Mouse (Mus musculus) forebrain, embryonic 15.5 days (tissue): ENCODE results near the gene Olfr1155. TPM values are rescaled to one million over a fixed set of nuclear protein-coding genes. Genes with fewer than 3 reads are reported as not detected.

Experiments
- ATAC-seq: fragments of 200-750 bp; cut with Nextera tagmentation; replicated peaks from 2 replicates; pipeline ENCODE4 v1.8.0; 2017; ENCODE audit warnings: mild to moderate bottlenecking, moderate TSS enrichment, moderate library complexity
- H3K27ac ChIP-seq: fragments of 300-500 bp; sonication (generic); replicated peaks from 2 replicates; pipeline ENCODE4 v1.5.1; 2015; ENCODE audit warnings: mild to moderate bottlenecking, inconsistent platforms
- H3K27me3 ChIP-seq: fragments of 300-500 bp; sonication (generic); 2 replicates; pipeline ENCODE4 v1.6.1; 2015; ENCODE audit warnings: inconsistent platforms
- H3K36me3 ChIP-seq: fragments of 300-500 bp; sonication (generic); 2 replicates; pipeline ENCODE4 v1.6.1; 2015; ENCODE audit warnings: mild to moderate bottlenecking, inconsistent platforms
- H3K4me1 ChIP-seq: fragments of 300-500 bp; sonication (generic); 2 replicates; pipeline ENCODE4 v1.6.1; 2015; ENCODE audit warnings: inconsistent platforms
- H3K4me2 ChIP-seq: fragments of 300-500 bp; sonication (generic); replicated peaks from 2 replicates; pipeline ENCODE4 v1.6.1; 2015; ENCODE audit warnings: mild to moderate bottlenecking, inconsistent platforms
- H3K4me3 ChIP-seq: fragments of 300-500 bp; sonication (generic); 2 replicates; pipeline ENCODE4 v1.5.1; 2015; ENCODE audit warnings: mild to moderate bottlenecking, inconsistent platforms
- H3K9ac ChIP-seq: fragments of 300-500 bp; sonication (generic); replicated peaks from 2 replicates; pipeline ENCODE4 v1.6.1; 2015; ENCODE audit warnings: mild to moderate bottlenecking, inconsistent platforms
- H3K9me3 ChIP-seq: fragments of 300-500 bp; sonication (generic); 2 replicates; pipeline ENCODE4 v1.6.1; 2016; ENCODE audit warnings: inconsistent platforms
- WGBS: fragments of 180-500 bp; shearing (Covaris S2); methylation state at CpG from one replicate; pipeline ENCODE4 v1.1.7; 2015; ENCODE audit warnings: mixed read lengths; 5-methylcytosine and 5-hydroxymethylcytosine counted together
- polyA plus RNA-seq: library from polyadenylated mRNA; unstranded; fragments of >200 nt; fragmentation: Nextera tagmentation; extraction: Ambion mirVana; gene quantifications from 2 replicates; pipeline ENCODE4 v1.2.1, GENCODE M21; 2015

Olfr1155 gene
- not detected in 2 replicates for polyA plus RNA-seq

GRCm38 (mm10) chr2:87945037-87945436 is at the start of gene Olfr1155:
Gene Olfr1155, minus strand, starts transcription at chr2:87945137.
- no peak for ATAC-seq
- no peaks in the 10 kb centered on the region for H3K36me3 ChIP-seq
- H3K4me1 ChIP-seq, result no peaks in the 10 kb centered on the region
- no peaks in the 10 kb centered on the region for H3K27me3 ChIP-seq
- H3K4me3 ChIP-seq, result no peak within 1 kb of the TSS
- WGBS, result 90% methylated on average over 1 of the region's 1 CpGs
- no peak within 1 kb of the TSS for H3K4me2 ChIP-seq
- H3K27ac ChIP-seq, result no peak within 1 kb of the TSS
- H3K9me3 ChIP-seq, result no peaks in the 10 kb centered on the region
- H3K9ac ChIP-seq, result no peak within 1 kb of the TSS

- no peaks in the 10 kb centered on the region for H3K27me3 ChIP-seq
- no peak within 1 kb of the TSS for H3K4me3 ChIP-seq
- ATAC-seq, result no peak
- H3K36me3 ChIP-seq, result no peaks in the 10 kb centered on the region
- H3K27ac ChIP-seq, result no peak within 1 kb of the TSS
- H3K9ac ChIP-seq, result no peak within 1 kb of the TSS
- no peaks in the 10 kb centered on the region for H3K4me1 ChIP-seq
- H3K4me2 ChIP-seq, result no peak within 1 kb of the TSS
- H3K9me3 ChIP-seq, result no peaks in the 10 kb centered on the region
These were observed 44.9 kb upstream of the Olfr1155 start, which contains the start of gene Olfr1158 for GRCm38 (mm10) chr2:87989813-87990212. Gene Olfr1158, plus strand, starts transcription at chr2:87990113.

- no peak within 1 kb of the TSS for H3K4me2 ChIP-seq
- no peaks in the 10 kb centered on the region for H3K4me1 ChIP-seq
- no peak within 1 kb of the TSS for H3K9ac ChIP-seq
- 78% methylated on average over 3 of the region's 3 CpGs for WGBS
- no peak within 1 kb of the TSS for H3K27ac ChIP-seq
- no peaks in the 10 kb centered on the region for H3K27me3 ChIP-seq
- no peaks in the 10 kb centered on the region for H3K9me3 ChIP-seq
- H3K4me3 ChIP-seq, result no peak within 1 kb of the TSS
- no peak for ATAC-seq
- no peaks in the 10 kb centered on the region for H3K36me3 ChIP-seq
These were observed 29.6 kb upstream of the Olfr1155 start, which contains the start of gene Olfr74 for GRCm38 (mm10) chr2:87974563-87974962. Gene Olfr74, minus strand, starts transcription at chr2:87974663.

- whole genome bisulfite sequencing, result 98% methylated on average over 4 of the region's 4 CpGs
- no peak within 1 kb of the TSS for H3K9ac ChIP-seq
- H3K4me2 ChIP-seq, result no peak within 1 kb of the TSS
- no peak within 1 kb of the TSS for H3K4me3 ChIP-seq
- H3K9me3 ChIP-seq, result no peaks in the 10 kb centered on the region
- no peaks in the 10 kb centered on the region for H3K4me1 ChIP-seq
- H3K36me3 ChIP-seq, result no peaks in the 10 kb centered on the region
- H3K27ac ChIP-seq, result no peak within 1 kb of the TSS
- no peak for ATAC-seq
- H3K27me3 ChIP-seq, result no peaks in the 10 kb centered on the region
These were observed 23.3 kb upstream of the Olfr1155 start, which contains the start of gene Olfr1157 for GRCm38 (mm10) chr2:87968199-87968598. Gene Olfr1157, minus strand, starts transcription at chr2:87968299.

- Histone ChIP-seq H3K36me3 (no peaks in the 10 kb centered on the region), H3K9ac (no peak within 1 kb of the TSS), H3K4me1 (no peaks in the 10 kb centered on the region), H3K9me3 (no peaks in the 10 kb centered on the region), H3K27me3 (no peaks in the 10 kb centered on the region), H3K27ac (no peak within 1 kb of the TSS), H3K4me3 (no peak within 1 kb of the TSS), H3K4me2 (no peak within 1 kb of the TSS)
- ATAC-seq, result no peak
These were observed 8.1 kb upstream of the Olfr1155 start, which contains the start of gene Olfr1156 for GRCm38 (mm10) chr2:87953000-87953399. Gene Olfr1156, minus strand, starts transcription at chr2:87953100.

- Histone ChIP-seq H3K4me1 (no peaks in the 10 kb centered on the region), H3K36me3 (no peaks in the 10 kb centered on the region), H3K4me3 (no peak within 1 kb of the TSS), H3K9ac (no peak within 1 kb of the TSS), H3K9me3 (no peaks in the 10 kb centered on the region), H3K27ac (no peak within 1 kb of the TSS), H3K4me2 (no peak within 1 kb of the TSS), H3K27me3 (no peaks in the 10 kb centered on the region)
- WGBS, result 87% methylated on average over 1 of the region's 1 CpGs
- ATAC-seq, result no peak
These were observed 39.9 kb downstream of the Olfr1155 start, which contains the start of gene Olfr1154 for GRCm38 (mm10) chr2:87905066-87905465. Gene Olfr1154, minus strand, starts transcription at chr2:87905166.

- Histone ChIP-seq H3K4me1 (no peaks in the 10 kb centered on the region), H3K9me3 (no peaks in the 10 kb centered on the region), H3K27me3 (no peaks in the 10 kb centered on the region), H3K4me2 (no peak within 1 kb of the TSS), H3K27ac (no peak within 1 kb of the TSS), H3K9ac (no peak within 1 kb of the TSS), H3K4me3 (no peak within 1 kb of the TSS), H3K36me3 (no peaks in the 10 kb centered on the region)
- WGBS, result 76% methylated on average over 1 of the region's 1 CpGs
- ATAC-seq, result no peak
These were observed 50.3 kb downstream of the Olfr1155 start, which contains the start of gene Olfr1153 for GRCm38 (mm10) chr2:87894662-87895061. Gene Olfr1153, plus strand, starts transcription at chr2:87894962.

Other genes starting within 250 kb of the Olfr1155 start
- gene Olfr1137, start 232.0 kb downstream of the Olfr1155 start, polyA plus RNA-seq, result not detected in 2 replicates
- gene Olfr1138, start 205.2 kb downstream of the Olfr1155 start, polyA plus RNA-seq, result not detected in 2 replicates
- not detected in 2 replicates for gene Olfr1140, start 201.4 kb downstream of the Olfr1155 start, polyA plus RNA-seq
- gene Olfr1141, start 191.1 kb downstream of the Olfr1155 start, polyA plus RNA-seq, result not detected in 2 replicates
- gene Olfr152, start 165.7 kb downstream of the Olfr1155 start, polyA plus RNA-seq, result not detected in 2 replicates
- gene Olfr1143, start 144.5 kb downstream of the Olfr1155 start, polyA plus RNA-seq, result not detected in 2 replicates
- not detected in 2 replicates for gene Olfr1145, start 135.3 kb downstream of the Olfr1155 start, polyA plus RNA-seq
- gene Olfr1148, start 114.6 kb downstream of the Olfr1155 start, polyA plus RNA-seq, result not detected in 2 replicates
- gene Olfr1150-ps1, start 101.1 kb downstream of the Olfr1155 start, polyA plus RNA-seq, result not detected in 2 replicates
- not detected in 2 replicates for gene Olfr1151, start 89.3 kb downstream of the Olfr1155 start, polyA plus RNA-seq
- not detected in 2 replicates for gene Olfr1152, start 78.6 kb downstream of the Olfr1155 start, polyA plus RNA-seq
- not detected in 2 replicates for gene Olfr1153, start 50.2 kb downstream of the Olfr1155 start, polyA plus RNA-seq
- gene Olfr1154, start 40.0 kb downstream of the Olfr1155 start, polyA plus RNA-seq, result not detected in 2 replicates
- not detected in 2 replicates for gene Olfr1156, start 8.0 kb upstream of the Olfr1155 start, polyA plus RNA-seq
- not detected in 2 replicates for gene Olfr1157, start 23.2 kb upstream of the Olfr1155 start, polyA plus RNA-seq
- not detected in 2 replicates for gene Olfr74, start 29.5 kb upstream of the Olfr1155 start, polyA plus RNA-seq
- gene Olfr1158, start 45.0 kb upstream of the Olfr1155 start, polyA plus RNA-seq, result not detected in 2 replicates
- gene Olfr1160, start 63.1 kb upstream of the Olfr1155 start, polyA plus RNA-seq, result not detected in 2 replicates
- gene Olfr1161, start 77.6 kb upstream of the Olfr1155 start, polyA plus RNA-seq, result not detected in 2 replicates
- gene Olfr73, start 92.6 kb upstream of the Olfr1155 start, polyA plus RNA-seq, result not detected in 2 replicates
- gene Olfr1162, start 106.0 kb upstream of the Olfr1155 start, polyA plus RNA-seq, result not detected in 2 replicates
- gene Olfr1163, start 126.7 kb upstream of the Olfr1155 start, polyA plus RNA-seq, result not detected in 2 replicates
- not detected in 2 replicates for gene Olfr1164, start 148.8 kb upstream of the Olfr1155 start, polyA plus RNA-seq
- gene Olfr1166, start 183.1 kb upstream of the Olfr1155 start, polyA plus RNA-seq, result not detected in 2 replicates
- not detected in 2 replicates for gene Olfr1167, start 210.1 kb upstream of the Olfr1155 start, polyA plus RNA-seq
- not detected in 2 replicates for gene Olfr1168, start 236.7 kb upstream of the Olfr1155 start, polyA plus RNA-seq